Mouse (Mus musculus) ES-Bruce4 (cell line): ENCODE data around the gene Thap2. TPM values are rescaled to one million over a fixed set of nuclear protein-coding genes. Genes with fewer than 3 reads are reported as not detected.

Experiments
- H3K27ac ChIP-seq: 2 replicates; pipeline ENCODE4 v1.5.1; 2012; ENCODE audit warnings: low read length, inconsistent platforms; ENCODE audit not compliant: insufficient read depth
- H3K27me3 ChIP-seq: 2 replicates; pipeline ENCODE4 v1.6.1; 2012; ENCODE audit warnings: mild to moderate bottlenecking, low read length, inconsistent platforms; ENCODE audit not compliant: control insufficient read depth, poor library complexity, insufficient read depth, severe bottlenecking
- H3K36me3 ChIP-seq: 2 replicates; pipeline ENCODE4 v1.6.1; 2012; ENCODE audit warnings: inconsistent platforms, mild to moderate bottlenecking, low read length, moderate library complexity; ENCODE audit not compliant: control insufficient read depth, poor library complexity, insufficient read depth, severe bottlenecking
- H3K4me1 ChIP-seq: one replicate; pipeline ENCODE4 v1.8.1; 2011; ENCODE audit warnings: low read length; ENCODE audit not compliant: control insufficient read depth, insufficient read depth
- H3K4me3 ChIP-seq: 2 replicates; pipeline ENCODE4 v1.5.1; 2011; ENCODE audit warnings: low read depth, mild to moderate bottlenecking, low read length
- H3K9ac ChIP-seq: 2 replicates; pipeline ENCODE4 v1.6.1; 2012; ENCODE audit warnings: low read depth, mild to moderate bottlenecking, inconsistent platforms; ENCODE audit not compliant: poor library complexity, severe bottlenecking
- H3K9me3 ChIP-seq: replicated peaks from 2 replicates; pipeline ENCODE4 v1.6.1; 2012; ENCODE audit warnings: mild to moderate bottlenecking, low read length, inconsistent platforms; ENCODE audit not compliant: control insufficient read depth, poor library complexity, insufficient read depth, severe bottlenecking
- CTCF ChIP-seq: IDR thresholded peaks from one replicate; pipeline ENCODE4 v1.8.1; 2011; ENCODE audit warnings: low read depth, low read length
- EP300 ChIP-seq: IDR thresholded peaks from 2 replicates; pipeline ENCODE4 v1.6.1; 2011; ENCODE audit warnings: low read depth, low read length; ENCODE audit not compliant: insufficient read depth
- POLR2A ChIP-seq: IDR thresholded peaks from one replicate; pipeline ENCODE4 v1.8.1; 2011; ENCODE audit warnings: low read length; ENCODE audit not compliant: insufficient read depth
- polyA plus RNA-seq: library from polyadenylated mRNA; stranded (reverse); fragments of >200 nt; gene quantifications from 2 replicates; pipeline ENCODE4 v1.2.4, GENCODE M21; 2011; ENCODE audit warnings: low read depth; ENCODE audit not compliant: missing spikeins, insufficient read depth, insufficient read length

Thap2 gene
- polyA plus RNA-seq, 1 experiment: 12.9 TPM

GRCm38 (mm10) chr10:115349509-115349908, 34.7 kb downstream of the Thap2 start:
- TF ChIP-seq POLR2A (no peak), CTCF (no peak), EP300 (no peak)
- Histone ChIP-seq H3K9ac (no peak overlapping the region), H3K4me3 (no peak overlapping the region), H3K9me3 (no peaks in the 10 kb centered on the region), H3K27me3 (no peaks in the 10 kb centered on the region), H3K4me1 (peaks cover 2% of the 10 kb centered on the region), H3K36me3 (no peaks in the 10 kb centered on the region), H3K27ac (no peak overlapping the region)

GRCm38 (mm10) chr10:115349029-115349428, 35.2 kb downstream of the Thap2 start:
- Histone ChIP-seq H3K4me3 (no peak overlapping the region), H3K27ac (no peak overlapping the region), H3K36me3 (no peaks in the 10 kb centered on the region), H3K9me3 (no peaks in the 10 kb centered on the region), H3K4me1 (peaks cover 2% of the 10 kb centered on the region), H3K9ac (no peak overlapping the region), H3K27me3 (no peaks in the 10 kb centered on the region)
- TF ChIP-seq CTCF (no peak), EP300 (no peak)

- no peaks in the 10 kb centered on the region for H3K27me3 ChIP-seq
- H3K36me3 ChIP-seq: peaks cover 1% of the 10 kb centered on the region; the same call in 1 of the 2 replicates
- peaks cover 3% of the 10 kb centered on the region for H3K4me1 ChIP-seq
- H3K4me3 ChIP-seq: no peak overlapping the region
- H3K27ac ChIP-seq: no peak overlapping the region
- H3K9me3 ChIP-seq: no peaks in the 10 kb centered on the region
- TF ChIP-seq CTCF: no peak
- no peak for TF ChIP-seq POLR2A
- no peak for TF ChIP-seq EP300
- H3K9ac ChIP-seq: no peak overlapping the region
These were observed 36.1 kb downstream of the Thap2 start for GRCm38 (mm10) chr10:115348131-115348530.

- Histone ChIP-seq H3K9ac (no peak overlapping the region), H3K9me3 (no peaks in the 10 kb centered on the region), H3K27me3 (no peaks in the 10 kb centered on the region), H3K4me1 (peaks cover 3% of the 10 kb centered on the region), H3K4me3 (no peak overlapping the region), H3K27ac (no peak overlapping the region), H3K36me3 (peaks cover 4% of the 10 kb centered on the region; the same call in 1 of the 2 replicates)
- no peak for TF ChIP-seq CTCF
- TF ChIP-seq POLR2A: no peak
These were observed 37.8 kb downstream of the Thap2 start for GRCm38 (mm10) chr10:115346444-115346843.

- Histone ChIP-seq H3K4me1 (peaks cover 1% of the 10 kb centered on the region), H3K9me3 (no peaks in the 10 kb centered on the region), H3K27me3 (no peaks in the 10 kb centered on the region), H3K9ac (no peak overlapping the region), H3K4me3 (no peak overlapping the region), H3K36me3 (peaks cover 6% of the 10 kb centered on the region; the same call in 1 of the 2 replicates), H3K27ac (no peak overlapping the region)
- TF ChIP-seq CTCF (no peak), POLR2A (no peak), EP300 (no peak)
These were observed 41.3 kb downstream of the Thap2 start for GRCm38 (mm10) chr10:115342771-115343425.

- peaks cover 6% of the 10 kb centered on the region; the same call in 1 of the 2 replicates for H3K36me3 ChIP-seq
- no peak overlapping the region for H3K9ac ChIP-seq
- H3K4me3 ChIP-seq: no peak overlapping the region
- no peaks in the 10 kb centered on the region for H3K9me3 ChIP-seq
- no peak overlapping the region for H3K27ac ChIP-seq
- peaks cover 1% of the 10 kb centered on the region for H3K4me1 ChIP-seq
- H3K27me3 ChIP-seq: no peaks in the 10 kb centered on the region
- no peak for TF ChIP-seq EP300
- TF ChIP-seq CTCF: no peak
- no peak for TF ChIP-seq POLR2A
These were observed 44.4 kb downstream of the Thap2 start for GRCm38 (mm10) chr10:115339820-115340328.
